Mouse (Mus musculus): ENCODE data around the gene Atp5c1. TPM values are rescaled to one million over a fixed set of nuclear protein-coding genes. Genes with fewer than 3 reads are reported as not detected.

The Atp5c1 gene
- polyA plus RNA-seq, 1 experiment from 2014 or later = 575 TPM

- H3K9ac ChIP-seq = peak overlapping the region; percentile 86
- WGBS = under 1% methylated on average over 47 of the region's 47 CpGs
- no peaks in the 10 kb centered on the region for H3K27me3 ChIP-seq
- ATAC-seq (ENCODE audit: low read depth) = peak; percentile 81
- peak overlapping the region; percentile 94 for H3K4me2 ChIP-seq
- no peaks in the 10 kb centered on the region for H3K36me3 ChIP-seq
- peak overlapping the region; percentile 65; the same call in 1 of the 2 replicates for H3K27ac ChIP-seq (replicated peaks)
- peaks cover 27% of the 10 kb centered on the region for H3K4me1 ChIP-seq (replicated peaks)
- no peaks in the 10 kb centered on the region for H3K9me3 ChIP-seq
- peak overlapping the region; percentile 99 for H3K4me3 ChIP-seq
Observed at GRCm38 (mm10) chr2:10047758-10048436, 32.4 kb downstream of the Atp5c1 start.

- no peaks in the 10 kb centered on the region for H3K9me3 ChIP-seq
- no peak overlapping the region for H3K4me3 ChIP-seq
- H3K27me3 ChIP-seq = no peaks in the 10 kb centered on the region
- ATAC-seq (ENCODE audit: low read depth) = no peak
- 83% methylated on average over 3 of the region's 3 CpGs for WGBS
- H3K9ac ChIP-seq = no peak overlapping the region
- H3K36me3 ChIP-seq = peaks cover 10% of the 10 kb centered on the region
- no peak overlapping the region for H3K27ac ChIP-seq (replicated peaks)
- H3K4me1 ChIP-seq (replicated peaks) = no peaks in the 10 kb centered on the region
- H3K4me2 ChIP-seq = no peak overlapping the region
Observed at GRCm38 (mm10) chr2:10034976-10035375, 45.3 kb downstream of the Atp5c1 start.

- no peaks in the 10 kb centered on the region for H3K36me3 ChIP-seq
- no peak overlapping the region for H3K4me3 ChIP-seq
- ATAC-seq (ENCODE audit: low read depth) = no peak
- H3K27me3 ChIP-seq = no peaks in the 10 kb centered on the region
- WGBS = 63% methylated on average over 4 of the region's 4 CpGs
- H3K9ac ChIP-seq = no peak overlapping the region
- H3K9me3 ChIP-seq = no peaks in the 10 kb centered on the region
- H3K4me1 ChIP-seq (replicated peaks) = 0 out of 2 replicates have a peak, but pooled peaks cover 7% of the 10 kb centered on the region
- no peak overlapping the region for H3K27ac ChIP-seq (replicated peaks)
- H3K4me2 ChIP-seq = no peak overlapping the region
Observed at GRCm38 (mm10) chr2:10033684-10034083, 46.6 kb downstream of the Atp5c1 start.

GRCm38 (mm10) chr2:10029755-10030154 lies 50.6 kb downstream of the Atp5c1 start:
- H3K36me3 ChIP-seq = no peaks in the 10 kb centered on the region
- no peak overlapping the region for H3K4me2 ChIP-seq
- H3K4me1 ChIP-seq (replicated peaks) = 0 out of 2 replicates have a peak, but pooled peaks cover 7% of the 10 kb centered on the region
- H3K4me3 ChIP-seq = no peak overlapping the region
- no peak overlapping the region for H3K27ac ChIP-seq (replicated peaks)
- H3K9ac ChIP-seq = no peak overlapping the region
- no peaks in the 10 kb centered on the region for H3K27me3 ChIP-seq
- ATAC-seq (ENCODE audit: low read depth) = no peak
- WGBS = 81% methylated on average over 7 of the region's 7 CpGs
- H3K9me3 ChIP-seq = no peaks in the 10 kb centered on the region

GRCm38 (mm10) chr2:10024264-10024663 lies 56.0 kb downstream of the Atp5c1 start:
- WGBS = 88% methylated on average over 6 of the region's 6 CpGs
- H3K9me3 ChIP-seq = no peaks in the 10 kb centered on the region
- ATAC-seq (ENCODE audit: low read depth) = no peak

GRCm38 (mm10) chr2:10021296-10021695 lies 59.0 kb downstream of the Atp5c1 start:
- Histone ChIP-seq H3K9me3 (no peaks in the 10 kb centered on the region), H3K36me3 (no peaks in the 10 kb centered on the region), H3K9ac (no peak overlapping the region), H3K4me2 (no peak overlapping the region), H3K4me3 (no peak overlapping the region), H3K4me1 (replicated peaks) (no peaks in the 10 kb centered on the region), H3K27ac (replicated peaks) (no peak overlapping the region), H3K27me3 (no peaks in the 10 kb centered on the region)
- WGBS = 92% methylated on average over 11 of the region's 11 CpGs
- no peak for ATAC-seq (ENCODE audit: low read depth)

More at GRCm38 (mm10) chr2:10024264-10024663, 56.0 kb downstream of the Atp5c1 start:
- H3K27me3 ChIP-seq = no peaks in the 10 kb centered on the region
- 0 out of 2 replicates have a peak, but pooled peaks cover under 1% of the 10 kb centered on the region for H3K4me1 ChIP-seq (replicated peaks)
- no peak overlapping the region for H3K4me2 ChIP-seq
- H3K36me3 ChIP-seq = no peaks in the 10 kb centered on the region
- no peak overlapping the region for H3K4me3 ChIP-seq
- H3K27ac ChIP-seq (replicated peaks) = no peak overlapping the region
- no peak overlapping the region for H3K9ac ChIP-seq

GRCm38 (mm10) chr2:10014951-10015635 lies 65.2 kb downstream of the Atp5c1 start:
- Histone ChIP-seq H3K27me3 (no peaks in the 10 kb centered on the region), H3K9ac (no peak overlapping the region), H3K27ac (replicated peaks) (no peak overlapping the region), H3K9me3 (no peaks in the 10 kb centered on the region), H3K4me1 (replicated peaks) (peaks cover 6% of the 10 kb centered on the region; the same call in 1 of the 2 replicates), H3K4me3 (no peak overlapping the region), H3K4me2 (no peak overlapping the region), H3K36me3 (no peaks in the 10 kb centered on the region)
- 89% methylated on average over 10 of the region's 10 CpGs for WGBS
- ATAC-seq (ENCODE audit: low read depth) = no peak

GRCm38 (mm10) chr2:10010263-10010909 lies 69.9 kb downstream of the Atp5c1 start:
- Histone ChIP-seq H3K4me3 (no peak overlapping the region), H3K36me3 (no peaks in the 10 kb centered on the region), H3K9me3 (no peaks in the 10 kb centered on the region), H3K9ac (no peak overlapping the region), H3K4me1 (replicated peaks) (peaks cover 4% of the 10 kb centered on the region; the same call in 1 of the 2 replicates), H3K27me3 (no peaks in the 10 kb centered on the region), H3K27ac (replicated peaks) (no peak overlapping the region), H3K4me2 (no peak overlapping the region)
- no peak for ATAC-seq (ENCODE audit: low read depth)
- 39% methylated on average over 7 of the region's 7 CpGs for WGBS

GRCm38 (mm10) chr2:10009671-10010254 lies 70.5 kb downstream of the Atp5c1 start:
- ATAC-seq (ENCODE audit: low read depth) = no peak
- H3K4me1 ChIP-seq (replicated peaks) = peaks cover 4% of the 10 kb centered on the region; the same call in 1 of the 2 replicates

GRCm38 (mm10) chr2:10008593-10008992 lies 71.7 kb downstream of the Atp5c1 start:
- Histone ChIP-seq H3K27ac (replicated peaks) (no peak overlapping the region), H3K9ac (no peak overlapping the region), H3K36me3 (no peaks in the 10 kb centered on the region), H3K4me1 (replicated peaks) (peaks cover 4% of the 10 kb centered on the region; the same call in 1 of the 2 replicates), H3K4me3 (no peak overlapping the region), H3K9me3 (no peaks in the 10 kb centered on the region), H3K27me3 (no peaks in the 10 kb centered on the region), H3K4me2 (no peak overlapping the region)
- no peak for ATAC-seq (ENCODE audit: low read depth)
- WGBS = 89% methylated on average over 4 of the region's 4 CpGs

More at GRCm38 (mm10) chr2:10009671-10010254, 70.5 kb downstream of the Atp5c1 start:
- H3K36me3 ChIP-seq = no peaks in the 10 kb centered on the region
- H3K9me3 ChIP-seq = no peaks in the 10 kb centered on the region
- H3K9ac ChIP-seq = no peak overlapping the region
- no peaks in the 10 kb centered on the region for H3K27me3 ChIP-seq
- H3K4me3 ChIP-seq = no peak overlapping the region
- WGBS = 82% methylated on average over 13 of the region's 13 CpGs
- no peak overlapping the region for H3K27ac ChIP-seq (replicated peaks)
- H3K4me2 ChIP-seq = no peak overlapping the region
